Mouse (Mus musculus) myocyte (in vitro differentiated cells): ENCODE measurements at regions not wholly inside any gene's neighbourhood (a gene's known extent, or its start where the extent isn't known, plus 50 kb on each side); places are given as distances from the start of the nearest gene placed in this dataset.

Experiments
- H3K27me3 ChIP-seq: one replicate; pipeline ENCODE4 v1.6.1; 2011; ENCODE audit not compliant: control insufficient read depth, insufficient read depth, insufficient read length
- H3K36me3 ChIP-seq: one replicate; pipeline ENCODE4 v1.6.1; 2011; ENCODE audit not compliant: control insufficient read depth, insufficient read depth
- H3K4me2 ChIP-seq: one replicate; pipeline ENCODE4 v1.6.1; 2011; ENCODE audit warnings: low read depth, control low read depth
- H3K4me3 ChIP-seq: one replicate; pipeline ENCODE4 v1.5.1; 2011; ENCODE audit warnings: mild to moderate bottlenecking, control low read depth, moderate library complexity
- H3K79me2 ChIP-seq: one replicate; pipeline ENCODE4 v1.6.1; 2011; ENCODE audit not compliant: control insufficient read depth, insufficient read depth
- H3ac ChIP-seq: one replicate; pipeline ENCODE4 v1.6.1; 2011; ENCODE audit not compliant: control insufficient read depth, insufficient read length
- CEBPB ChIP-seq: IDR thresholded peaks from 2 replicates; pipeline ENCODE4 v1.6.1; 2011; ENCODE audit warnings: mild to moderate bottlenecking, moderate library complexity; ENCODE audit not compliant: poor library complexity, insufficient read depth, severe bottlenecking
- E2F4 ChIP-seq: IDR thresholded peaks from one replicate; pipeline ENCODE4 v1.6.1; 2011; ENCODE audit warnings: mild to moderate bottlenecking, control low read depth, moderate library complexity; ENCODE audit not compliant: insufficient read depth
- MAX ChIP-seq: IDR thresholded peaks from one replicate; pipeline ENCODE4 v1.6.1; 2011; ENCODE audit warnings: low read depth, mild to moderate bottlenecking, control low read depth
- MYOD1 ChIP-seq, 3 experiments: IDR thresholded peaks; one replicate each; pipeline ENCODE4 v1.6.1; 2011; ENCODE audit warnings: control low read depth in 2 of 3, low read depth in 2 of 3, mild to moderate bottlenecking in 2 of 3, moderate library complexity in 1 of 3; ENCODE audit not compliant: insufficient read length in 2 of 3, control insufficient read depth in 1 of 3
- MYOG ChIP-seq, 3 experiments: IDR thresholded peaks; one replicate each; pipeline ENCODE4 v1.6.1; 2011; ENCODE audit warnings: control low read depth in 2 of 3, low read depth in 2 of 3, mild to moderate bottlenecking in 2 of 3; ENCODE audit not compliant: insufficient read length in 2 of 3, control insufficient read depth in 1 of 3, insufficient read depth in 1 of 3
- POLR2A ChIP-seq: IDR thresholded peaks from one replicate; pipeline ENCODE4 v1.6.1; 2011; ENCODE audit warnings: low read depth, mild to moderate bottlenecking, control low read depth, moderate library complexity; ENCODE audit not compliant: insufficient read length
- POLR2AphosphoS2 ChIP-seq: IDR thresholded peaks from one replicate; pipeline ENCODE4 v1.6.1; 2011; ENCODE audit warnings: low read depth, control low read depth; ENCODE audit not compliant: insufficient read length
- REST ChIP-seq: IDR thresholded peaks from one replicate; pipeline ENCODE4 v1.6.1; 2011; ENCODE audit warnings: mild to moderate bottlenecking, control low read depth, moderate library complexity; ENCODE audit not compliant: insufficient read depth, insufficient read length
- SRF ChIP-seq: IDR thresholded peaks from one replicate; pipeline ENCODE4 v1.6.1; 2011; ENCODE audit warnings: low read depth; ENCODE audit not compliant: control insufficient read depth, insufficient read length
- TCF12 ChIP-seq: IDR thresholded peaks from one replicate; pipeline ENCODE4 v1.6.1; 2011; ENCODE audit warnings: mild to moderate bottlenecking, control low read depth; ENCODE audit not compliant: poor library complexity, insufficient read depth, severe bottlenecking
- TCF3 ChIP-seq: IDR thresholded peaks from one replicate; pipeline ENCODE4 v1.6.1; 2011; ENCODE audit warnings: low read depth, control low read depth; ENCODE audit not compliant: insufficient read length
- USF1 ChIP-seq: IDR thresholded peaks from one replicate; pipeline ENCODE4 v1.6.1; 2011; ENCODE audit warnings: low read depth, mild to moderate bottlenecking, control low read depth, moderate library complexity

DNA sequence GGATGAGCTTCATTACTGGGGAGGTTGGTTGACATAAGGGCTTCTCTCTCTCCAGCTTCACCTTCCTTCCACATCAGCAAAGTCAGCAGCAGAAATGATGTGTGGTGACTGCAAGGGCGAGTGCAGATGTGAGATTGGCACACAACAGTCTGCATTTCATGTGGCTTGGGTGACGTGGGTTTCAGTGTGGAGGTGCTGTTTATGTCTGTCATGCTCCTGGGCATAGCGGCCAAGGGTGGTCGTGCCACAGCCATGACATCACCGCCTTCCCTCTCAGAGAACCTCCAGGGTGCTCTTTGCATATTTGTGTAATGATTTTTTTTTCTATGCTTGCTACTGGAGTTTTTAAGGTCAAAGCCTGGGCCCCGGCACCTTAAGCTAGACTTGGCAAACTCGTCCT is 64.0 kb downstream of the Pthlh start:
- H3ac ChIP-seq: no peak overlapping the region
- H3K36me3 ChIP-seq: no peaks in the 10 kb centered on the region
- H3K79me2 ChIP-seq: no peaks in the 10 kb centered on the region
- peak overlapping the region; percentile 36 for H3K4me2 ChIP-seq
- TF ChIP-seq POLR2AphosphoS2 (no peak), TCF3 (no peak), SRF (no peak), REST (no peak), USF1 (no peak), MAX (no peak), CEBPB (no peak), MYOG (IDR thresholded peaks at IDR 0.05; ENCODE audit: control insufficient read depth in 1 of 3, insufficient read depth in 1 of 3, insufficient read length in 2 of 3, low read depth in 2 of 3) (no peak), E2F4 (no peak), POLR2A (no peak), TCF12 (no peak)
- H3K27me3 ChIP-seq: no peaks in the 10 kb centered on the region
- H3K4me3 ChIP-seq: no peak overlapping the region

DNA sequence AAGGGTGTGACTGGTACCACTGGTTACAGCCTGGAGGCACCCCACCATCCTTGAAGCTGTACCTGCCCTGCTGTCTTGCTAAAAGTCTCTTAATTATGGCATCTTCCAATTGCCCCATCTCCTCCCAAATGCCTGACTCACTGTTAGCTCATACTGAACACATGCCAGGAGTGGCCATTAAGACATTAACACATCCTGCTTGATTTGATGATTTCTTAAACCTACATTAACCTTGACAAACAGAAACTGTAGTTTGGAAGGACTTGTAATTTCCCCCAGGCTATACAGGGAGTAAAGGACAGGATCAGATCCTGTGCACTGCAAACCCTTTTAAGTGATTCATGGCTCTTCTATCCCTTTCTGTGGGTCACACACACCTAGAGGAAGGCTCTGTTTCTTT is 64.6 kb downstream of the Pthlh start:
- H3K4me3 ChIP-seq: no peak overlapping the region
- H3K27me3 ChIP-seq: no peaks in the 10 kb centered on the region
- H3K4me2 ChIP-seq: peak overlapping the region; percentile 36
- no peak for TF ChIP-seq SRF
- TF ChIP-seq TCF3: no peak
- TF ChIP-seq POLR2AphosphoS2: no peak
- no peak for TF ChIP-seq MYOD1 (IDR thresholded peaks at IDR 0.05; ENCODE audit: control insufficient read depth in 1 of 3, insufficient read length in 2 of 3, low read depth in 2 of 3)
- H3K36me3 ChIP-seq: no peaks in the 10 kb centered on the region
- H3K79me2 ChIP-seq: no peaks in the 10 kb centered on the region
- no peak overlapping the region for H3ac ChIP-seq

DNA sequence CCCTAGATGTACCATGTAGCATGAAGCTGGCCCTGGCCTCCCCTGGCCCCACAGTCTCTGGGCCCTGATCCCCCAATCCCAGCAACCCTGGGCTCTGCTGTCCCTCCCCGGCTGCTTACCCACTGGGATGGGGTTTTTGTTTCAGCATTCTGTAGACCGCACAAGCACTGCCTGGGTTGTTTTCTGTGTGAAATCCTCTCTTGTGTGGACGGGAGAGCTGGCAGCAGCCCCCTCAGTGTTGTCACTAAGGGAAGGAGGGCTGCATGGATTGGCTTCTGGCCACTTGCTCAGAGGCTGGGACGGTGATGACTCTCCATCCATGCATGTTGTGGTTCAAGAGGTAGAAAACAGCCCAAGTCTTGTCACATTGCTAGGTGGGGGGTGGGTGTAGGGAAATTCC is 67.6 kb downstream of the Pthlh start:
- H3ac ChIP-seq: no peak overlapping the region
- no peaks in the 10 kb centered on the region for H3K79me2 ChIP-seq
- H3K36me3 ChIP-seq: no peaks in the 10 kb centered on the region
- H3K4me3 ChIP-seq: no peak overlapping the region
- H3K4me2 ChIP-seq: no peak overlapping the region
- no peak for TF ChIP-seq E2F4
- TF ChIP-seq TCF12: no peak
- no peak for TF ChIP-seq POLR2AphosphoS2
- H3K27me3 ChIP-seq: no peaks in the 10 kb centered on the region

DNA sequence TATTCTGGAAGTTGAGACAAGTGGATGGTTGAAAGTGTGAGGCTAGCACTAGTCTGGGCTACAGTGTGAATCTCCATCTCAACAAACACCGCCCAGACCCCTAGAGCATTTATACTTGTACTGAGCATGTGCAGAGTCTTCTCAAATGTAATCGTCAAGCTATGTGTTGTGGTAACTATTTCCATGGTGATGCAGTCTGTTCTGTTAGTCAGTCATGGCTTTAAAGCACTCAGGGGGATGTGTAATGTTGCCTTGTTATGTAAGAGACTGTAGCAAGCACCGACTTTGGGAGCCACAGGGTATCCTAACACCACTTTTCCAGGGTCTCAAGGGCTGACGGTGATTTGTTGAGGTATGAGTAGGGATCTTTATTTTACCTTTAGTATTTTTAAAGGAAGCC is 68.7 kb downstream of the Pthlh start:
- no peaks in the 10 kb centered on the region for H3K27me3 ChIP-seq
- no peaks in the 10 kb centered on the region for H3K36me3 ChIP-seq
- TF ChIP-seq POLR2A (no peak), MAX (no peak), MYOD1 (IDR thresholded peaks at IDR 0.05; ENCODE audit: control insufficient read depth in 1 of 3, insufficient read length in 2 of 3, low read depth in 2 of 3) (no peak), MYOG (IDR thresholded peaks at IDR 0.05; ENCODE audit: control insufficient read depth in 1 of 3, insufficient read depth in 1 of 3, insufficient read length in 2 of 3, low read depth in 2 of 3) (no peak), USF1 (no peak), CEBPB (no peak), REST (no peak), POLR2AphosphoS2 (no peak), TCF12 (no peak), SRF (no peak), E2F4 (no peak), TCF3 (no peak)
- H3K79me2 ChIP-seq: no peaks in the 10 kb centered on the region
- H3K4me3 ChIP-seq: no peak overlapping the region
- no peak overlapping the region for H3K4me2 ChIP-seq
- H3ac ChIP-seq: no peak overlapping the region

DNA sequence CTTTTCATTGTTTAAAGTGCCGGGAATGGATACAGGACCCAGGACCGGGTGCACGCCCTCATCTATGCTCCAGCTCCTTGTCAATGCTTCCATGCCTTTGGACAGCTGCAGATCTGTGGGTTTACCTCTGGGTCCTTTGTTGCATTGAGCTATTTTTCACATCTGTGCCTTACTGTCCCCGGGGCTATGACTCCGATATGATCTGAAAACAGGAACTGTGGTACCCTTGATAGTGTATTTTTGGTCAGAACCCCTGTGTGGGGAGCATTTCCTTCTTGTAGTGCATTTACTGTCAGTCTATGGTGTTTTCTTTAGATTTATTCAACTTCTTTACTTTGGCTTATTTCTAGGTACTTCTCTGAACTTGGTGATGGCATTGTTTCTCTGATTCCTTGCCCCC is 76.3 kb downstream of the Pthlh start:
- no peaks in the 10 kb centered on the region for H3K27me3 ChIP-seq
- H3K36me3 ChIP-seq: no peaks in the 10 kb centered on the region
- H3ac ChIP-seq: no peak overlapping the region
- H3K4me2 ChIP-seq: no peak overlapping the region
- no peaks in the 10 kb centered on the region for H3K79me2 ChIP-seq
- H3K4me3 ChIP-seq: no peak overlapping the region
- TF ChIP-seq MYOD1 (IDR thresholded peaks at IDR 0.05; ENCODE audit: control insufficient read depth in 1 of 3, insufficient read length in 2 of 3, low read depth in 2 of 3): no peak
- TF ChIP-seq MAX: no peak
- TF ChIP-seq POLR2A: no peak
- no peak for TF ChIP-seq TCF12
- TF ChIP-seq MYOG (IDR thresholded peaks at IDR 0.05; ENCODE audit: control insufficient read depth in 1 of 3, insufficient read depth in 1 of 3, insufficient read length in 2 of 3, low read depth in 2 of 3): no peak
- TF ChIP-seq TCF3: no peak
- no peak for TF ChIP-seq REST
- no peak for TF ChIP-seq E2F4
- no peak for TF ChIP-seq USF1
- no peak for TF ChIP-seq SRF
- TF ChIP-seq CEBPB: no peak
- no peak for TF ChIP-seq POLR2AphosphoS2
